Mouse (Mus musculus) limb, embryonic 11.5 days (tissue): Measurements from ENCODE around the gene Egfr. TPM values are rescaled to one million over a fixed set of nuclear protein-coding genes. Genes with fewer than 3 reads are reported as not detected.
A peak's percentile ranks its signal among the peaks of the same experiment; 100 is the strongest.

Experiments used
- ATAC-seq: fragments of 200-750 bp; cut with Nextera tagmentation; 2 replicates; pipeline ENCODE4 v1.8.0; 2017; ENCODE audit warnings: low read depth; ENCODE audit not compliant: insufficient number of reproducible peaks, low FRiP score, low TSS enrichment
- DNase-seq: peaks from one replicate; pipeline ENCODE4 v3.0.0-alpha.2; 2015; ENCODE audit warnings: low spot score
- H3K27ac ChIP-seq: fragments of 300-500 bp; sonication (generic); replicated peaks from 2 replicates; pipeline ENCODE4 v1.5.1; 2014; ENCODE audit warnings: low read depth, mild to moderate bottlenecking, low read length
- H3K27me3 ChIP-seq: fragments of 300-500 bp; sonication (generic); 2 replicates; pipeline ENCODE4 v1.6.1; 2014; ENCODE audit warnings: mild to moderate bottlenecking, low read length, mixed read lengths; ENCODE audit not compliant: control insufficient read depth, insufficient read depth
- H3K36me3 ChIP-seq: fragments of 300-500 bp; sonication (generic); 2 replicates; pipeline ENCODE4 v1.6.1; 2014; ENCODE audit warnings: mild to moderate bottlenecking, low read length, moderate library complexity, mixed read lengths; ENCODE audit not compliant: control insufficient read depth, insufficient read depth
- H3K4me1 ChIP-seq: fragments of 300-500 bp; sonication (generic); 2 replicates; pipeline ENCODE4 v1.6.1; 2014; ENCODE audit warnings: low read length, mixed read lengths; ENCODE audit not compliant: control insufficient read depth, insufficient read depth
- H3K4me2 ChIP-seq: fragments of 300-500 bp; sonication (generic); 2 replicates; pipeline ENCODE4 v1.6.1; 2014; ENCODE audit warnings: low read depth, mild to moderate bottlenecking, moderate library complexity; ENCODE audit not compliant: severe bottlenecking
- H3K4me3 ChIP-seq: fragments of 300-500 bp; sonication (generic); 2 replicates; pipeline ENCODE4 v1.5.1; 2014; ENCODE audit warnings: low read depth, low read length
- H3K9ac ChIP-seq: fragments of 300-500 bp; sonication (generic); 2 replicates; pipeline ENCODE4 v1.6.1; 2014; ENCODE audit warnings: mild to moderate bottlenecking, low read length
- H3K9me3 ChIP-seq: fragments of 300-500 bp; sonication (generic); 2 replicates; pipeline ENCODE4 v1.6.1; 2016; ENCODE audit warnings: low read length; ENCODE audit not compliant: control insufficient read depth
- WGBS: fragments of 180-500 bp; shearing (Covaris S2); extraction: QIAGEN DNeasy Blood & Tissue Kit; methylation state at CpG from one replicate; pipeline ENCODE4 v1.1.7; 2014; 5-methylcytosine and 5-hydroxymethylcytosine counted together
- polyA plus RNA-seq: library from polyadenylated mRNA; unstranded; fragments of >200 nt; fragmentation: Nextera tagmentation; extraction: Ambion mirVana; gene quantifications from 2 replicates; pipeline ENCODE4 v1.2.1, GENCODE M21; 2014

Gene Egfr
- polyA plus RNA-seq, 1 experiment from 2014 or later, result 2.6 TPM

DNA sequence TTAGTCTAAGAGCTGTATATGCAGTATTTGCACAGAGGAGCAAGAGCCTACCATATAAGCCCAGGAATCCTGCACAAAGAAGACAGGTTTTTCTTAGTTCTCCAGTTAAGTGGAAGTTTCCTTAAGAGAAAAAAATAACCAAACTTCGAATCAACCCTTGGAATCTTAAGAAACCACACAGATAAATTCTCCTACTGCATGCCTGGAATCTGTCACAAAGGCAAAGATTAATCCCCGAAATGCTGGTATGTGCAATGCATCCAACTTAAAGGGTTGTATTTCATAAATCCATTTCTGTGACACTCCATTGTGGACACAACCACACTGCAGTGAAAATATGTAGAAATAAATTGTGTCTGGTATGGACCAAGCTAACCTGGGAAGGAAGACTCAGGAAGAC, 102.1 kb downstream of the Egfr start:
- no peak overlapping the region for H3K4me3 ChIP-seq

DNA sequence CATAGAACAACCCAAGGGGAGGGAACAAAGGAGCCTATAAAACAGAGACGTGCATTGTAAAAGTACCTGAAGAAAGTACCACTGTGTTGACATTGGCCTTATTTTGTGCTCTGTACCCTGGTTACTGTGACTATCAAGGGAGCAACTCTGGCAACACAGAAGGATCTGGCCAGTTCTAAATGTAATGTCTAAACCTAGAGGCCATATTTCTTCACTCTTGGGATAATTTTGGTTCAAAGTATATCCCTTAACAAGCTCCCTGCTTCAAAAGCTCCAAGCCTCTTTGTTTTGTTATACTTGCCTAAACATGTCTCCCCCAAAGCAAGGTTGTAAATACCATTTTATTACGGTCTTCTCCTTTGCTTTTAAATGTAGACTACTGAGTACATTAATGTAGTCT, 105.3 kb downstream of the Egfr start:
- Histone ChIP-seq H3K27ac (no peak overlapping the region), H3K9ac (no peak overlapping the region), H3K9me3 (no peaks in the 10 kb centered on the region), H3K4me2 (no peak overlapping the region), H3K27me3 (no peaks in the 10 kb centered on the region), H3K4me1 (no peaks in the 10 kb centered on the region), H3K36me3 (no peaks in the 10 kb centered on the region), H3K4me3 (no peak overlapping the region)
- DNase-seq (no peak), ATAC-seq (no peak)
- 70% methylated on average over 2 of the region's 2 CpGs for WGBS

More for the DNA sequence above, 102.1 kb downstream of the Egfr start:
- Histone ChIP-seq H3K36me3 (no peaks in the 10 kb centered on the region), H3K9ac (no peak overlapping the region), H3K27me3 (no peaks in the 10 kb centered on the region), H3K4me2 (no peak overlapping the region), H3K4me1 (no peaks in the 10 kb centered on the region), H3K9me3 (no peaks in the 10 kb centered on the region), H3K27ac (no peak overlapping the region)
- ATAC-seq, result no peak
- DNase-seq, result no peak
- WGBS, result 80% methylated on average over 2 of the region's 2 CpGs

DNA sequence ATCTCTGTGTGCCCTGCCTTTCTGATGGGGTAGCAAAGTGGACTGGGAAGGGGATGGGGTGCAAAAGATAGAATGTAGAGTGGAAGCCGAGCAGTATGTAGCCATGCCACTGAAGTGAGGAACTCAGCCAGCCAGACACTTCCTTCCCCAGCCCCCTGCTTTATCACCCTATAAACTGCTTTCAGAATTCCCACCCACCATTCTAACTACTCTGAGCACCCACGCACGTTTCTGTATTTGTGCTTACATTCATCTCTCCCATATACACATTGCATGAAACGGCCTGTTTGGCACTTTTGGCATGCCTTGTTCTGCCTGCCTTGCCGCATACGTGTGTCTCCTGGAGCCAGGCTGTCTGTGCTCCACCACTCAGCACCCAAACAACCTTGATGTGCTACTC, 109.0 kb downstream of the Egfr start:
- H3K27ac ChIP-seq, result no peak overlapping the region
- DNase-seq, result no peak
- H3K4me3 ChIP-seq, result no peak overlapping the region
- H3K36me3 ChIP-seq, result no peaks in the 10 kb centered on the region
- WGBS, result 66% methylated on average over 6 of the region's 6 CpGs
- H3K9me3 ChIP-seq, result no peaks in the 10 kb centered on the region
- no peak for ATAC-seq
- no peaks in the 10 kb centered on the region for H3K27me3 ChIP-seq
- no peak overlapping the region for H3K4me2 ChIP-seq
- no peak overlapping the region for H3K9ac ChIP-seq
- H3K4me1 ChIP-seq, result no peaks in the 10 kb centered on the region

DNA sequence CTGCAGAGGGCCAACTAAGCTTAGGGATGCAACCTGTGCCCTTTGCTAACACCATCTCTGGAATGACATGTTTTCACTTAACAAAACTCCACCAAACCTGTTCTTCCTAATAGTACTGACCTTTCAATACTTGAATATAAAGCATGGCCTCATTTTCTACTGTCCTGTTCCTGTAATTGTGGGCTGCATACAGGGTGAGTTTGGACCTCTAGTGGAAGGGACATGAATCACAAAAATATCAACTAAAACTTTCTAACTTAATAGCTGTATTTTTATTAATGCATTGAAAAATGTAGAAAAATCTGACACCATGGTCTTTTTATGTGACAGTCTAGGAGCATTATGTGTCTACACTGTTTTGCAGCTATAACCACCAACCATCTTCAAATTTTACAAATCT, 111.5 kb downstream of the Egfr start:
- no peak overlapping the region for H3K9ac ChIP-seq
- no peak for ATAC-seq
- H3K4me3 ChIP-seq, result no peak overlapping the region
- H3K4me1 ChIP-seq, result no peaks in the 10 kb centered on the region
- no peak overlapping the region for H3K4me2 ChIP-seq
- no peak overlapping the region for H3K27ac ChIP-seq
- H3K9me3 ChIP-seq, result no peaks in the 10 kb centered on the region
- DNase-seq, result no peak
- no peaks in the 10 kb centered on the region for H3K27me3 ChIP-seq
- H3K36me3 ChIP-seq, result no peaks in the 10 kb centered on the region

DNA sequence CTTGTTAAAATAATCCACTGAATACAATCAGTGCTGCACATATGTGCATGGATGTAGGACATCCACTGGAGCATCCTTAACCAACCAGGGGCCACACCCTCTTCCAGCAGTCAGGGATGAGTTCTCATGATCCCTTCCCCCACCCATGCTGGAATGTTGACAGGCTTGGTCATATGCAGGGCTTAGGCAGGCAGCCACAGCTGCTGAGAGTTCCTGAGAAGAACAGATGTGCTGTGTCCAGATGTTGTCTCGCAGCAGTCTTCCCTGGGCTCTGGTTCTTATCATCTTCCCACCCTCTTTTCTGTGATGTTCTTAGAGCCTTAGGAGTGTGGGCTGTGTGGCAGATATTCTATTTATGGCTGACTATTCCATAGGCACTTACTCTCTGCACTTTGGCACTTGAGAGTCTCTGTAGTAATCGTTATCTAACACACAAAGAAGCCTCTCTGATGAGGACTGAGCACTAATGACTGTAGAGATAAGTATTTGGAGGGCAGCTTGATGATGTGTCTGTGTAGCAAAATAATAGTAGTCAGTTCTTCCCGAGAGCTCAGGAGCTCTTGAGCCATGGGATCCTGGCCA, 113.1 kb downstream of the Egfr start:
- H3K36me3 ChIP-seq, result no peaks in the 10 kb centered on the region
- H3K27ac ChIP-seq, result no peak overlapping the region
- 56% methylated on average over 3 of the region's 3 CpGs for WGBS
- H3K4me1 ChIP-seq, result no peaks in the 10 kb centered on the region
- DNase-seq (no peak), ATAC-seq (no peak)
- no peak overlapping the region for H3K4me2 ChIP-seq
- no peaks in the 10 kb centered on the region for H3K9me3 ChIP-seq
- H3K27me3 ChIP-seq, result no peaks in the 10 kb centered on the region
- no peak overlapping the region for H3K4me3 ChIP-seq
- H3K9ac ChIP-seq, result no peak overlapping the region

DNA sequence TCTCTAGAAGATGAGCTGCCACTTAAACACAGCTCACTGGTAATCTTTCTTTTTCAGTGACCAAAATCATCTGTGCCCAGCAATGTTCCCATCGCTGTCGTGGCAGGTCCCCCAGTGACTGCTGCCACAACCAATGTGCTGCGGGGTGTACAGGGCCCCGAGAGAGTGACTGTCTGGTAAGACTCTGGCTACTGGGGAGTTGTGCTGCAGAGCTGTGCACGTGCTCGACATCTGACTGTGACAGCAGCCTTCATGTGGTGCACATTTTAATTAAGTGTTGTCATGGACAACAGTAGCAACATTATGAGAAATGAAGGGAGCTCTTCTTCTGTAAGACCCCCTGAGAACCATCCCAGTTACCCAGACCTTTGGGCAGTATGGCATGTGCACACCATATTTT, 116.0 kb downstream of the Egfr start:
- no peaks in the 10 kb centered on the region for H3K27me3 ChIP-seq
- H3K36me3 ChIP-seq, result no peaks in the 10 kb centered on the region
- H3K9me3 ChIP-seq, result no peaks in the 10 kb centered on the region
- no peak overlapping the region for H3K27ac ChIP-seq
- H3K4me2 ChIP-seq, result no peak overlapping the region
- no peak overlapping the region for H3K9ac ChIP-seq
- no peaks in the 10 kb centered on the region for H3K4me1 ChIP-seq
- ATAC-seq, result no peak
- H3K4me3 ChIP-seq, result no peak overlapping the region
- DNase-seq, result no peak
- 81% methylated on average over 6 of the region's 6 CpGs for WGBS

DNA sequence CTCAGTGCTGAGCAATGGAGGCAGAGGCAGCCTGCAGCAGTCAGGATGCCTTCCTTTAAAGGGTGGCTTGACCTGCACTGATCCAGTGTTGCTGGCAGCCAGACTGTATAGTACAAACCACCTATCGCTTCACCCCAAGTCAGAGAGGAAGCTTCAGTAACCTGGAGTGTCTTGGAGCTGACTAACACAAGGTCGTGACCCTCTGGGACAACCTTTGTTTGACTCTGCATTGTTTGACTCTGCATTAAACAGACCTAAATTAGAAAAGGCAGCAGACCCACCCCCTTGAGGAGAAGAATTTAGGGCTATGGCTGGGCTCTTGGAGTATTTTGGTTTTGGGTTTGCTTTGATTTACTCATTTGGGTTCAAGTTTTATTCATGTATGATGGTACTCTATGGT, 117.5 kb downstream of the Egfr start:
- Histone ChIP-seq H3K9me3 (no peaks in the 10 kb centered on the region), H3K27me3 (no peaks in the 10 kb centered on the region), H3K27ac (no peak overlapping the region), H3K9ac (no peak overlapping the region), H3K4me2 (no peak overlapping the region), H3K36me3 (no peaks in the 10 kb centered on the region), H3K4me3 (no peak overlapping the region), H3K4me1 (no peaks in the 10 kb centered on the region)
- ATAC-seq (no peak), DNase-seq (no peak)
- WGBS, result 78% methylated on average over 2 of the region's 2 CpGs

DNA sequence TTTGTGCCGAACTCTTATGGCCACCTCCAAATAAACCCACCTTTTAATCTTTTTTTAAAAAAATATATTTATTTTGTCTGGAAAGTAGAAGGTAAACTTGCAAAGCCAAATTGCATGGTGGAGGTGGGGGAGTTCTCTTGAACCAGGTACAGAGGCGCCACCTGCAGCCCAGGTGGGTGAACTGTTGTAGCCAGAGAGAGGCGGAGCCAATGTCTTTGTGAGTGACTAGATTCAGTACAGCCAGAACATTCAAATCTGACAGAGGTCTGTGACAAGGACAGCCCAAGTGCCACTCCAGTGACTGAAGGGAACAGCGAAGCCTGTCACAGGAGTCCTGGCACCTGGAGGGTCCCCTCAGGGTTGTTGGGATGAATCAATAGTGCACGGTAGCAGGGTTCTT, 119.1 kb downstream of the Egfr start:
- Histone ChIP-seq H3K9me3 (no peaks in the 10 kb centered on the region), H3K36me3 (no peaks in the 10 kb centered on the region), H3K27me3 (no peaks in the 10 kb centered on the region), H3K9ac (no peak overlapping the region), H3K4me2 (no peak overlapping the region), H3K4me1 (no peaks in the 10 kb centered on the region), H3K4me3 (no peak overlapping the region), H3K27ac (no peak overlapping the region)
- ATAC-seq (no peak), DNase-seq (peak; percentile 58)
- WGBS, result 61% methylated on average over 5 of the region's 5 CpGs

DNA sequence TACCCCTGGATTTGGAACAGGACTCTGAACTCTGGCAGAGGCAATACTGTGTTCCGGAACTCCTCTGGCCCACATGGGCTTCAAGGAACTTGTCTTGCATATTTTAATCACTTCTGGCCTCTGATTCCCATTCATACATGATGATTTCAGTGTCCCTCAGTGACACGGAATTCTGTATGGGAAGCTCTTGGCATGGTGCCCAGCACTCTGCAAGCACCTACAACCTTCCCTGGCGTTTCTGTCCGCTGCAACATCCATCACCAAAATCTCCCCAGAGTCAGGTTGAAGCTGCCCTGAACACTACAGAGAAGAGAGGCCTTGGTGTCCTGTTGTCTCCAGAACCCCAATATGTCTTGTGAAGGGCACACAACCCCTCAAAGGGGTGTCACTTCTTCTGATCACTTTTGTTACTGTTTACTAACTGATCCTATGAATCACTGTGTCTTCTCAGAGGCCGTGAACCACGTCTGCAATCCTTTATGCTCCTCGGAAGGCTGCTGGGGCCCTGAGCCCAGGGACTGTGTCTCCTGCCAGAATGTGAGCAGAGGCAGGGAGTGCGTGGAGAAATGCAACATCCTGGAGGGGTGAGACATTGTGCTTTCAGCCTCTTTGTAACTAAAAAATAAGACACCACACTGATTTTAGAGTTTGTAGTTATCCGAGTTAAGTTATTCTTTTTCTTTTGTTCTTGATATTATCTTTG, 125.8 kb downstream of the Egfr start:
- no peaks in the 10 kb centered on the region for H3K9me3 ChIP-seq
- H3K4me2 ChIP-seq, result no peak overlapping the region
- H3K4me1 ChIP-seq, result no peaks in the 10 kb centered on the region
- no peak overlapping the region for H3K9ac ChIP-seq
- no peaks in the 10 kb centered on the region for H3K36me3 ChIP-seq
- 75% methylated on average over 9 of the region's 9 CpGs for WGBS
- DNase-seq, result no peak
- no peaks in the 10 kb centered on the region for H3K27me3 ChIP-seq
- no peak overlapping the region for H3K4me3 ChIP-seq
- no peak overlapping the region for H3K27ac ChIP-seq
- no peak for ATAC-seq
